Comparison of ENCODE assay signal across 23 mouse cellular contexts in the genomic region with DNA sequence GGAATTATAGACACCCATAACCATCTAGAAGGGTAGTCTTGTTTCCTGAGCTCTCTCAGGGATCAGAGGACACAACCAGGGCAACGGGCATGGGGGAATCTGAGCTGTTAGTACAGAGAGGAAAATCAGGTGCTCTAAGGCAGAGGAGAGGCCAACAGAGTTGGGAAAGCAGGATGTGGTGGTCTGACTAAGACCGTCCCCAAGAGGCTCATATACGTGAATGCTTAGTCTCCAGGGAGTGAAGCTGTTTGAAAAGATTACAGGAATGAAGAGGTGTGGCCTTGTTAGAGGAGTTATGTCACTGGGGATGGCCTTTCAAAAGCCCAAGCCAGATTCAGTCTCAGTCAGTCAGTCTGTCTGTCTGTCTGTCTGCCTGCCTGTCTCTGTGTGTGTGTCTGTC.
"Had no signal": no experiment of that assay in that cellular context is flagged by ENCODE, and none has a peak within 500 bp of the region (broad histone marks: within the 10 kb centered on the region; RNA-seq: fewer than 3 reads in every experiment).

No protein-coding gene starts in this region.

- H3K36me3 ChIP-seq: heart, embryonic 13.5 days; heart, embryonic 15.5 days; hindbrain, embryonic 15.5 days; kidney, embryonic 15.5 days; limb, embryonic 13.5 days; limb, embryonic 15.5 days; liver, embryonic 13.5 days; liver, embryonic 15.5 days had no signal

- DNase-seq: gastrocnemius, postnatal 10 days; gastrocnemius, postnatal 25 days; heart, adult 2 months; heart, postnatal 14 days; heart, postnatal 36 days; kidney, adult 11 months; kidney, adult 2 months; kidney, adult 9 months; kidney, postnatal 14 days; kidney, postnatal 36 days; layer of hippocampus, adult 9-11 months; layer of hippocampus, postnatal 36 days; left cerebral cortex, postnatal 4 days; liver, embryonic 13.5 days had no signal

- H3K27me3 ChIP-seq: heart, embryonic 13.5 days; heart, embryonic 15.5 days; hindbrain, embryonic 13.5 days; hindbrain, embryonic 15.5 days; kidney, embryonic 15.5 days; limb, embryonic 13.5 days; limb, embryonic 15.5 days; liver, embryonic 13.5 days; liver, embryonic 15.5 days had no signal

- H3K4me3 ChIP-seq: gastrocnemius, adult 2 months; heart, adult 2 months; heart, embryonic 13.5 days; heart, embryonic 15.5 days; hindbrain, embryonic 13.5 days; hindbrain, embryonic 15.5 days; kidney, embryonic 15.5 days; limb, embryonic 13.5 days; limb, embryonic 15.5 days; liver, embryonic 13.5 days; liver, embryonic 15.5 days had no signal
